ENCODE assay signal across 14 mouse cellular contexts in genomic region chr5:74365984-74366709, GRCm38 (mm10).
DNase-seq lines count a peak whose midpoint lies in the region; ATAC-seq and TF ChIP-seq lines count a peak whose summit lies in the region.
"Had no signal": no experiment of that assay in that cellular context is flagged by ENCODE, and none has a peak within 500 bp of the region (broad histone marks: within the 10 kb centered on the region; RNA-seq: fewer than 3 reads in every experiment).

No protein-coding gene starts in this region.

- H3K9me3 ChIP-seq in hindbrain, embryonic 12.5 days (replicated peaks), result no peaks in the 10 kb centered on the region
- H3K9me3 ChIP-seq in hindbrain, postnatal 0 days (ENCODE audit: low read length), result no peaks in the 10 kb centered on the region
- H3K9me3 ChIP-seq in limb, embryonic 10.5 days (replicated peaks), result no peaks in the 10 kb centered on the region
- H3K9me3 ChIP-seq: forebrain, embryonic 10.5 days had no signal

- intact Hi-C loops in heart, postnatal 25 days (cut with DNase I), result no loop called here

- no peak overlapping the region for H3K9ac ChIP-seq in hindbrain, embryonic 12.5 days
- H3K9ac ChIP-seq in hindbrain, postnatal 0 days (replicated peaks; ENCODE audit: low read length), result no peak overlapping the region

- H3K27me3 ChIP-seq in hindbrain, embryonic 12.5 days, result 0 out of 2 replicates have a peak, but pooled peaks cover 2% of the 10 kb centered on the region
- H3K27me3 ChIP-seq in hindbrain, postnatal 0 days (ENCODE audit: insufficient read depth, low read length), result no peaks in the 10 kb centered on the region
- no peaks in the 10 kb centered on the region for H3K27me3 ChIP-seq in limb, embryonic 10.5 days (ENCODE audit: low read depth, poor library complexity, severe bottlenecking)

- no peak overlapping the region for H3K4me3 ChIP-seq in hindbrain, embryonic 12.5 days
- H3K4me3 ChIP-seq in hindbrain, postnatal 0 days (ENCODE audit: low read length), result no peak overlapping the region
- H3K4me3 ChIP-seq in limb, embryonic 10.5 days, result no peak overlapping the region
- H3K4me3 ChIP-seq: forebrain, embryonic 10.5 days had no signal

- no peak overlapping the region for H3K4me2 ChIP-seq in hindbrain, embryonic 12.5 days (replicated peaks)
- H3K4me2 ChIP-seq in hindbrain, postnatal 0 days (ENCODE audit: low read depth, low read length), result no peak overlapping the region

- H3K27ac ChIP-seq in hindbrain, embryonic 12.5 days, result peak overlapping the region; percentile 57
- H3K27ac ChIP-seq in hindbrain, postnatal 0 days, result no peak overlapping the region
- peak overlapping the region; percentile 42; the same call in 1 of the 2 replicates for H3K27ac ChIP-seq in limb, embryonic 10.5 days

- peaks cover 22% of the 10 kb centered on the region for H3K4me1 ChIP-seq in hindbrain, embryonic 12.5 days
- H3K4me1 ChIP-seq in hindbrain, postnatal 0 days (ENCODE audit: insufficient read depth, low read length), result no peaks in the 10 kb centered on the region
- H3K4me1 ChIP-seq in limb, embryonic 10.5 days, result peaks cover 45% of the 10 kb centered on the region

- WGBS in hindbrain, embryonic 12.5 days, result 34% methylated on average over 4 of the region's 4 CpGs
- WGBS in hindbrain, postnatal 0 days, result 41% methylated on average over 4 of the region's 4 CpGs
- 54% methylated on average over 4 of the region's 4 CpGs for WGBS in limb, embryonic 10.5 days

- 0 out of 2 replicates have a peak, but pooled peaks have one; percentile 52 for ATAC-seq in hindbrain, embryonic 12.5 days (ENCODE audit: low FRiP score)
- no peak for ATAC-seq in hindbrain, postnatal 0 days

- no peak for TF ChIP-seq CTCF in hindbrain, postnatal 0 days (IDR thresholded peaks at IDR 0.05; ENCODE audit: low read depth)

- no peaks in the 10 kb centered on the region for H3K36me3 ChIP-seq in hindbrain, embryonic 12.5 days
- H3K36me3 ChIP-seq in hindbrain, postnatal 0 days (ENCODE audit: insufficient read depth, low read length), result no peaks in the 10 kb centered on the region
- no peaks in the 10 kb centered on the region for H3K36me3 ChIP-seq in limb, embryonic 10.5 days
- H3K36me3 ChIP-seq: forebrain, embryonic 10.5 days had no signal

- DNase-seq in hindbrain, postnatal 0 days (ENCODE audit: low spot score), result no peak
- DNase-seq in retina, postnatal 1 day, result peak; percentile 30
- DNase-seq in retina, embryonic 14.5 days (ENCODE audit: low spot score), result no peak
- no peak for DNase-seq in limb, embryonic 10.5 days (ENCODE audit: low spot score)
- DNase-seq in layer of hippocampus, adult 9-11 months, result no peak
- DNase-seq in heart, postnatal 25 days (ENCODE audit: low spot score), result no peak
- no peak for DNase-seq in gastrocnemius, postnatal 10 days
- DNase-seq: cerebellum, postnatal 36 days; gastrocnemius, postnatal 36 days; heart, postnatal 10 days; kidney, postnatal 10 days; lung, postnatal 10 days had no signal
